11 mouse cellular contexts compared by ENCODE assay signal in genomic region chr13:52833220-52833619, GRCm38 (mm10).
DNase-seq lines count a peak whose midpoint lies in the region; TF ChIP-seq lines count a peak whose summit lies in the region.
"Had no signal": no experiment of that assay in that cellular context is flagged by ENCODE, and none has a peak within 500 bp of the region (broad histone marks: within the 10 kb centered on the region; RNA-seq: fewer than 3 reads in every experiment).

No protein-coding gene starts in this region.

- no peak overlapping the region for H3K4me3 ChIP-seq in cerebellum, adult 2 months (replicated peaks; ENCODE audit: insufficient read depth, low read depth, low read length)
- H3K4me3 ChIP-seq in thymus, adult 2 months (ENCODE audit: control insufficient read depth, insufficient read depth, low read length) = no peak overlapping the region
- H3K4me3 ChIP-seq: forebrain, embryonic 15.5 days; hindbrain, embryonic 12.5 days had no signal

- DNase-seq in cerebellum, adult 2 months = no peak
- no peak for DNase-seq in cerebellum, adult 9-11 months
- DNase-seq in lung, postnatal 36 days = peak; percentile 25
- DNase-seq in lung, postnatal 10 days = no peak
- DNase-seq in induced T-regulatory cell, adult 2 months (ENCODE audit: low read depth) = peak; percentile 64
- peak; percentile 54 for DNase-seq in thymus, adult 2 months
- no peak for DNase-seq in retina, postnatal 1 day
- no peak for DNase-seq in testis, postnatal 10 days (ENCODE audit: low spot score)
- DNase-seq: cerebellum, adult 11 months had no signal

- H3K36me3 ChIP-seq in thymus, adult 2 months (ENCODE audit: control insufficient read depth, insufficient read depth, low read length) = peaks cover 9% of the 10 kb centered on the region; the same call in 1 of the 2 replicates

- no peak for TF ChIP-seq POLR2A in cerebellum, adult 2 months (IDR thresholded peaks at IDR 0.05; ENCODE audit: borderline replicate concordance, insufficient read depth, low read length)
- TF ChIP-seq POLR2A in thymus, adult 2 months (IDR thresholded peaks at IDR 0.05; ENCODE audit: control insufficient read depth, extremely low read depth, insufficient read depth, low read length, poor library complexity) = no peak

- H3K27me3 ChIP-seq in cerebellum, adult 2 months (ENCODE audit: control insufficient read depth, insufficient read depth, low read length) = no peaks in the 10 kb centered on the region
- H3K27me3 ChIP-seq in thymus, adult 2 months (ENCODE audit: control insufficient read depth, insufficient read depth, low read length) = no peaks in the 10 kb centered on the region
- H3K27me3 ChIP-seq: forebrain, embryonic 15.5 days; hindbrain, embryonic 12.5 days had no signal

- H3K27ac ChIP-seq in cerebellum, adult 2 months (ENCODE audit: insufficient read depth, low read length) = no peak overlapping the region
- H3K27ac ChIP-seq in thymus, adult 2 months (ENCODE audit: control insufficient read depth, insufficient read depth, low read length) = no peak overlapping the region
- H3K27ac ChIP-seq: forebrain, embryonic 15.5 days; hindbrain, embryonic 12.5 days had no signal

- peaks cover 6% of the 10 kb centered on the region; the same call in 1 of the 2 replicates for H3K4me1 ChIP-seq in cerebellum, adult 2 months (ENCODE audit: control insufficient read depth, insufficient read depth, low read length)
- H3K4me1 ChIP-seq in thymus, adult 2 months (replicated peaks; ENCODE audit: control insufficient read depth, insufficient read depth, low read length) = peaks cover 23% of the 10 kb centered on the region
- H3K4me1 ChIP-seq: forebrain, embryonic 15.5 days; hindbrain, embryonic 12.5 days had no signal

- 75% methylated on average over 4 of the region's 4 CpGs for WGBS in cerebellum, adult 2 months
- WGBS in thymus, adult 2 months = 84% methylated on average over 4 of the region's 4 CpGs

- TF ChIP-seq CTCF in cerebellum, adult 2 months (IDR thresholded peaks at IDR 0.05; ENCODE audit: borderline replicate concordance, insufficient read depth, low read depth, low read length) = peak; percentile 53; the same call in 1 of the 2 replicates
- peak; percentile 83 for TF ChIP-seq CTCF in thymus, adult 2 months (IDR thresholded peaks at IDR 0.05; ENCODE audit: borderline replicate concordance, control insufficient read depth, extremely low read depth, insufficient read depth, low read length, poor library complexity)

Comparison
In these comparisons a context has a peak if more than half of its experiments do, and no peak if none do; other contexts are left out.
1. DNase-seq: peak in lung, postnatal 36 days (single experiment), induced T-regulatory cell, adult 2 months (single experiment) and thymus, adult 2 months (single experiment); none in cerebellum, adult 2 months (0 of 2), cerebellum, adult 9-11 months (single experiment), lung, postnatal 10 days (single experiment), retina, postnatal 1 day (single experiment) and testis, postnatal 10 days (single experiment).